Mouse (Mus musculus) lung, postnatal 25 days (tissue): ENCODE measurements around the gene Gm13694.
"Not testable (repeated sequence)": the region's sequence is repeated elsewhere in the genome, so short reads cannot be mapped to it uniquely, and the experiment has no call there.

Experiments used
- DNase-seq: peaks from one replicate; pipeline ENCODE4 v3.0.0; 2022; ENCODE audit warnings: low spot score

Gm13694 gene

DNA sequence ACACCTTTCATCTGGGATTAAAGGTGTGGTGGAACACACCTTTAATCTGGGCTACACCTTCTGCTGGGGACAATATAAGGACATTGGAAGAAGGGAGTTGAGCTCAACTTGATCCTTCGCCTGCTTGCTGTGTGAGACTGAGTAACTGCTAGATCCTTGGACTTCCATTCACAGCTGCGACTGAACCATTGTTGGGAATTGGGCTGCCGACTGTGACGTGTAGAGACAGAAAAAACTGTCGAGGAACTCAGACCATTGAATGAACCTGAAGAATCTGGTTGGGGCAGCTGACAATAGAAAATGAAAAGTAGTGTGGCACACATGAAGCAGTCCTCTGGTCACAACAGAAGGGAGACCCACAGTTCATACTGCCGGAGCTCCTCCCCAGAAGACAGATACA lies at the start of gene Gm13694:
TSS of gene Gm13694 (plus strand) at position 301 of the 400 bp plus-strand sequence.
- not testable (repeated sequence) for DNase-seq

DNA sequence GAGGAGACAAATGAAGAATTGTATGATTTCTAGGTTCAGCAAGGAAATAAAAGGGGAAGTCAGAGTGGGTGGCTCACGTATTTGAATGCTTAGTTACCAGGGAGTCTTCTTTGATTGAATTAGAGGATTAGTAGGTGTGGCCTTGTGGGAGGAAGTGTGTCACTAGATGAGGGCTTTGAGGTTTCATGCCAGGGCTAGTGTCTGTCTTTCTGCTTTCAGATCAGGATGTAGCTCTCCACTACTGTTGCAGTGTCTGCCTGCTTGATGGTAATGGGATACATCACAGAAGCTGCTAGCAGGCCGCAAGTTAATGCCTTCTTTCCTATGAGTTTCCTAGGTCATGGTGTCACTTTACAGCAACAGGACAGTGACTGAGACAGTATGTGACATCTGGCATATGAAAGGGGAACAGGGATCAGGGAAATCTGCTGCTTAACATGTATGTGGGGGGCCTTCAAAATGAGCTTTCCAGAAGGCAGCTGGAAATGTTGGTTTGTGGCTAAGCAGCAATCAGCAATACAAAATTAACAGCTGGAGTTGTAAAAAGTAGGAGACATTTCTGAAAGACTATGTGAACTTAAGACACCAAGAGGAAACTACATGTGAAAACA lies 49.1 kb upstream of the Gm13694 start:
- peak; percentile 2 for DNase-seq

DNA sequence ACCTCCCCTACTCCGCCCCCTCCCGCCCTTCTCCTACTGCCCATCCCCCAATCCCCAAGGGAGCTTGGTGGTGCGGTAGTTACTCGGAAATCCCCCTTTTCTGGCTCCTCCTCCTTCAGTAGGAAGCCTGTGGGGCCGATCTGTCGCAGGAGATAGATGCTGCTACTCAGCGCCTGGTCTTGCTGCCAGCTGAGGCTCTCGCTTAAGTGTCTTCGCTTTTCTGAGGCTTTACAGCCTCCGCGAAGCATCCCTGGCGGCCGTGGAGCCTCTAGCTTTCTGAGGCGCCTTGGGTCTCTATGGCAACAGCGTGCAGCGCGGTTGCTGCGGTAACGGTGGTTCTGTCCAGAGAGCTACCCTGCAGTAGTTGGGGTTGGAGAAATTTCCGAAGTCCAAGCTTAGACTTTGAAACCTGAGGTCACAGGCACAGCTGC lies 37.8 kb upstream of the Gm13694 start, which contains the start of gene Zswim2:
TSS of gene Zswim2 (minus strand) at position 298 of the 431 bp plus-strand sequence.
- DNase-seq = no peak

DNA sequence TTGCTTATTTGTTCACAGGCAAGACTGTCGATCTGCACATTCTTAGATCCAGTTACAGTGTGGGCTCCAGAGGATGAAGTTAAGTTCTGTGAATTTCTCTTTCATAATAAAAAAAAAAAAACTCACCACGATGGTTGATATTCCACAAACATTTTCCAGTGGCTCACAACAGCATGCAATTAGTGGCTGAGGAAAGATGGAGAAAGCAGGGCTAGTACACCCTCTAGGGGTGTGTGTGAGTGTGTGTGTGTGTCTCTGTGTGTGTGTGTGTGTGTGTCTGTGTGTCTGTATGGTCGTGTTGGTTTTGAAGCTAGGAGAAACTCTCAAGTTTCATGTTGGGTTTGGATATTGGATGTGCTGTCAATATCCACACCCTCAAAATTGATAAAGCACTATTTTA lies 37.4 kb upstream of the Gm13694 start:
- no peak for DNase-seq

DNA sequence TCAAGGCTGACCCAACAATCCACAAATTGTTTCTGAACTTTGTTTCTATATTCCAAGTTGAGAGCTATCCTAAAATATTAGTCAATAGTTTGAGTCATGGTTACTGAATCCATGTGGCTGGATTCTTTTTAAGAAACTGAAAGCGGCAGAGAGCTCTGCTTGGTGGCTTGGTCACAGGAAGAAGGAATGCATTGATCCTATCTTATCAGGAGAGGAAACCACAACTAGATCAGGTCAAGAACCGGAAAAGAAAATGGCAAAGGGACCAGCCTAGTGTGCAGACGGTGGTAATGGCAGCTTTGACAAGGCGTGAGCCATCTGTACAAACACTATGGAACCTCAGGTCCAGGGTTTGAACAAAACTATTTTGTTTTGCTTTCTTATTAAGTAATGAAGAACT lies 36.9 kb upstream of the Gm13694 start:
- DNase-seq = no peak

DNA sequence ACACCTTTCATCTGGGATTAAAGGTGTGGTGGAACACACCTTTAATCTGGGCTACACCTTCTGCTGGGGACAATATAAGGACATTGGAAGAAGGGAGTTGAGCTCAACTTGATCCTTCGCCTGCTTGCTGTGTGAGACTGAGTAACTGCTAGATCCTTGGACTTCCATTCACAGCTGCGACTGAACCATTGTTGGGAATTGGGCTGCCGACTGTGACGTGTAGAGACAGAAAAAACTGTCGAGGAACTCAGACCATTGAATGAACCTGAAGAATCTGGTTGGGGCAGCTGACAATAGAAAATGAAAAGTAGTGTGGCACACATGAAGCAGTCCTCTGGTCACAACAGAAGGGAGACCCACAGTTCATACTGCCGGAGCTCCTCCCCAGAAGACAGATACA lies 23.3 kb upstream of the Gm13694 start, which contains the start of gene Gm13698:
TSS of gene Gm13698 (plus strand) at position 301 of the 400 bp plus-strand sequence.
- not testable (repeated sequence) for DNase-seq

DNA sequence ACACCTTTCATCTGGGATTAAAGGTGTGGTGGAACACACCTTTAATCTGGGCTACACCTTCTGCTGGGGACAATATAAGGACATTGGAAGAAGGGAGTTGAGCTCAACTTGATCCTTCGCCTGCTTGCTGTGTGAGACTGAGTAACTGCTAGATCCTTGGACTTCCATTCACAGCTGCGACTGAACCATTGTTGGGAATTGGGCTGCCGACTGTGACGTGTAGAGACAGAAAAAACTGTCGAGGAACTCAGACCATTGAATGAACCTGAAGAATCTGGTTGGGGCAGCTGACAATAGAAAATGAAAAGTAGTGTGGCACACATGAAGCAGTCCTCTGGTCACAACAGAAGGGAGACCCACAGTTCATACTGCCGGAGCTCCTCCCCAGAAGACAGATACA lies 17.5 kb upstream of the Gm13694 start, which contains the start of gene Gm13693:
TSS of gene Gm13693 (plus strand) at position 301 of the 400 bp plus-strand sequence.
- DNase-seq = not testable (repeated sequence)

DNA sequence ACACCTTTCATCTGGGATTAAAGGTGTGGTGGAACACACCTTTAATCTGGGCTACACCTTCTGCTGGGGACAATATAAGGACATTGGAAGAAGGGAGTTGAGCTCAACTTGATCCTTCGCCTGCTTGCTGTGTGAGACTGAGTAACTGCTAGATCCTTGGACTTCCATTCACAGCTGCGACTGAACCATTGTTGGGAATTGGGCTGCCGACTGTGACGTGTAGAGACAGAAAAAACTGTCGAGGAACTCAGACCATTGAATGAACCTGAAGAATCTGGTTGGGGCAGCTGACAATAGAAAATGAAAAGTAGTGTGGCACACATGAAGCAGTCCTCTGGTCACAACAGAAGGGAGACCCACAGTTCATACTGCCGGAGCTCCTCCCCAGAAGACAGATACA lies 11.7 kb upstream of the Gm13694 start, which contains the start of gene Gm13695:
TSS of gene Gm13695 (plus strand) at position 301 of the 400 bp plus-strand sequence.
- DNase-seq = not testable (repeated sequence)

DNA sequence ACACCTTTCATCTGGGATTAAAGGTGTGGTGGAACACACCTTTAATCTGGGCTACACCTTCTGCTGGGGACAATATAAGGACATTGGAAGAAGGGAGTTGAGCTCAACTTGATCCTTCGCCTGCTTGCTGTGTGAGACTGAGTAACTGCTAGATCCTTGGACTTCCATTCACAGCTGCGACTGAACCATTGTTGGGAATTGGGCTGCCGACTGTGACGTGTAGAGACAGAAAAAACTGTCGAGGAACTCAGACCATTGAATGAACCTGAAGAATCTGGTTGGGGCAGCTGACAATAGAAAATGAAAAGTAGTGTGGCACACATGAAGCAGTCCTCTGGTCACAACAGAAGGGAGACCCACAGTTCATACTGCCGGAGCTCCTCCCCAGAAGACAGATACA lies 5.9 kb upstream of the Gm13694 start, which contains the start of gene Gm13696:
TSS of gene Gm13696 (plus strand) at position 301 of the 400 bp plus-strand sequence.
- DNase-seq = not testable (repeated sequence)

DNA sequence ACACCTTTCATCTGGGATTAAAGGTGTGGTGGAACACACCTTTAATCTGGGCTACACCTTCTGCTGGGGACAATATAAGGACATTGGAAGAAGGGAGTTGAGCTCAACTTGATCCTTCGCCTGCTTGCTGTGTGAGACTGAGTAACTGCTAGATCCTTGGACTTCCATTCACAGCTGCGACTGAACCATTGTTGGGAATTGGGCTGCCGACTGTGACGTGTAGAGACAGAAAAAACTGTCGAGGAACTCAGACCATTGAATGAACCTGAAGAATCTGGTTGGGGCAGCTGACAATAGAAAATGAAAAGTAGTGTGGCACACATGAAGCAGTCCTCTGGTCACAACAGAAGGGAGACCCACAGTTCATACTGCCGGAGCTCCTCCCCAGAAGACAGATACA lies 5.7 kb downstream of the Gm13694 start, which contains the start of gene Gm13697:
TSS of gene Gm13697 (plus strand) at position 301 of the 400 bp plus-strand sequence.
- not testable (repeated sequence) for DNase-seq

DNA sequence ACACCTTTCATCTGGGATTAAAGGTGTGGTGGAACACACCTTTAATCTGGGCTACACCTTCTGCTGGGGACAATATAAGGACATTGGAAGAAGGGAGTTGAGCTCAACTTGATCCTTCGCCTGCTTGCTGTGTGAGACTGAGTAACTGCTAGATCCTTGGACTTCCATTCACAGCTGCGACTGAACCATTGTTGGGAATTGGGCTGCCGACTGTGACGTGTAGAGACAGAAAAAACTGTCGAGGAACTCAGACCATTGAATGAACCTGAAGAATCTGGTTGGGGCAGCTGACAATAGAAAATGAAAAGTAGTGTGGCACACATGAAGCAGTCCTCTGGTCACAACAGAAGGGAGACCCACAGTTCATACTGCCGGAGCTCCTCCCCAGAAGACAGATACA lies 11.5 kb downstream of the Gm13694 start, which contains the start of gene Gm13691:
TSS of gene Gm13691 (plus strand) at position 301 of the 400 bp plus-strand sequence.
- not testable (repeated sequence) for DNase-seq

DNA sequence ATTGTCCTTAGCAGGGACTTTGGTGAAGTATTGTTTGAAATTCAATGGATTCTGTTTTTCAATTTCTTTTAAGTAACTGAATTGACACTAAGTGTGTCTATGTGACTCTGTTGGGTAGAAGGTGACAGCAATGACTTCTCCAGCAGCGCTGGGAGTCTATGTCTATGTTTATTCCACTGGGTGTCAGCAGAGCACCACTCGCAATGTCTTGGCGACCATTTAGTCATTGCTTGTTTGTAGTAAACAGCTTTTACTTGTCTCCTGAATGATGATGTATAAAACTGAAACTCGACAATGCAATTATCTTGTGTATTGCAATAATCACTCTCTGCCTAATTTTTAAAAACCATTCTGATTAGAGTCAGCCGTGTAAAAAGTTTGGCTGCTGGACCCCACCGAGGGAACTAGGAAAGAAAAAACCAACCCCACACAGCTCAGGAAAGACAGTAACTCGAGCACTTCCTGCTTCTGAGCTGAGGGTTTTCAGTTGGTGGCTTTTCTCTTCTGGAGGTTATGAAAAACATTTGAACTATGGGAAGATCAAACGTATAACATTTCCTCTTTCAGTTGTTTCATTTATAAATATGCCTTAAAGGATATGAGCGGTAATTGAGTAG lies 15.0 kb downstream of the Gm13694 start:
- DNase-seq = peak; percentile 24

DNA sequence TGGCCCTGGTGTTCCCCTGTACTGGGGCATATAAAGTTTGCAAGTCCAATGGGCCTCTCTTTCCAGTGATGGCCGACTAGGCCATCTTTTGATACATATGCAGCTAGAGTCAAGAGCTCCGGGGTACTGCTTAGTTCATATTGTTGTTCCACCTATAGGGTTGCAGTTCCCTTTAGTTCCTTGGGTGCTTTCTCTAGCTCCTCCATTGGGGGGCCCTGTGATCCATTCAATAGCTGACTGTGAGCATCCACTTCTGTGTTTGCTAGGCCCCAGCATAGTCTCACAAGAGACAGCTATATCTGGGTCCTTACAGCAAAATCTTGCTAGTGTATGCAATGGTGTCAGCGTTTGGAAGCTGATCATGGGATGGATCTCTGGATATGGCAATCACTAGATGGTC lies 15.8 kb downstream of the Gm13694 start:
- not testable (repeated sequence) for DNase-seq

DNA sequence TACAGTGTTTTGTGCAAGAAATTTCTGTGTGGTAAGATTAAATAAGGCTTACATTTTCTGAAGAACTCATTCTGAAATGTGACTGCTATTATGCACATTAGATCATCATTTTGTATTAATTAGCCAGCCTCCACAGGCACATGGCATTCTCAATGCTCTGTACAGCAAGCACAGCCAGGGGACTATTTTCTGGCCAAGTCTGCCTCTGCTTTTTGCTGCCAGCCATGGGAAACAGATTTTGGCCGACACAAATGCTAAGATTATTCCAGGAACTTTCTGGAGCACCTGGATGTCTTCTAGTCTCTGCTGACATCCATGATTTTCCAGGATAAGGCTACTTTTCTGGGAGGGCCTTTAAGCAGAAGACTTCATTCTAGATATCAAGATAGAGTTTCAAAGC lies 30.2 kb downstream of the Gm13694 start:
- DNase-seq = no peak

DNA sequence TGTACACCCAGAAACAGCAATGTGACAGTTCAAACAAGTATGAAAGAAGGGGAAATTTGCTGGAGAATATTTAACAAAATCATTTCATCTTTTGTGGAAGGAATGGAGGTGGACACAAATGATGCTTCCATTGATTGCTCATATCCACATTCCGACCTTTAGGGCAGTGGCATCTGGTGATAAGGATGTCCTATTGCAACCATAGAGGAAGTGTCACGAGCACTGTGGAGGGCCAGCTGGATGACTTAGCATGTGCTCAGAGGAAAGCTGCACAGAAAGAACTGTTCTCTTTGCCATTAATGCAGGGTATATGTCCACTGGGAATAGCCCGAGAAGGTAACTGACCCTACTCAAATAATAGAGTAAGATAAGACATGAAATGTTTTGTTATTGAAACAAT lies 31.1 kb downstream of the Gm13694 start:
- DNase-seq = no peak

DNA sequence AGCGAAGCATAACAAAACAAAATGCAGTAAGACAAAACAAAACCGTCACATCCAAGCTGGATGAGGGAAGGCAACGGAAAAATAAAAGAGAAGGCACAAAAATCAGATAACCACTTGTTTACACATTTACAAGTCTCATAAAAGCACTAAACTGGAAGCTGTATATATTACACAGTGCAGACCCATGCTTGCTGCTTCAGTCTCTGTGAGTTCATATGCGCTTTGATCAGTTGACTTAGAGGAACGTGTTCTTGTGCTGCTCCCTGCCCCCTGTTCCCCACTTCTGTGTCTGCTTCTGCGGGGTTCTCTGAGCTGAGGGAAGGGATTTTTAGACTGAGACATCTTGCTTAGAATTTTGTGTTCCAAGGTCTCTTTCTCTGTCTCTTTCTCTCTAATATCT lies 35.8 kb downstream of the Gm13694 start:
- no peak for DNase-seq

DNA sequence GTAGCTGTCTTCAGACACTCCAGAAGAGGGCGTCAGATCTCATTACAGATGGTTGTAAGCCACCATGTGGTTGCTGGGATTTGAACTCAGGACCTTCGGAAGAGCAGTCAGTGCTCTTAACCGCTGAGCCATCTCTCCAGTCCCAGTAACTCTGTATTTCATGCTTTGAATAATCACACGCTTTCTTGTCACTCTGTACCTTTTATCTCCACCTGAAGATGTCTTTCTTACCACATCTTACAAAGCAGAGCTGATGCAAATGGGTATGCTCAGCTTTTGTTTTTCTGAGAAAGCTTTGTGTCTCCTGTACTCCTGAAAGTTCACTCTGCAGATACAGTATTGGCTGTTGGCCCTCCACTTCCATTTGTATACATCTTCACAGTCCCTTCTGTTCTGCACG lies 37.6 kb downstream of the Gm13694 start:
- not testable (repeated sequence) for DNase-seq

DNA sequence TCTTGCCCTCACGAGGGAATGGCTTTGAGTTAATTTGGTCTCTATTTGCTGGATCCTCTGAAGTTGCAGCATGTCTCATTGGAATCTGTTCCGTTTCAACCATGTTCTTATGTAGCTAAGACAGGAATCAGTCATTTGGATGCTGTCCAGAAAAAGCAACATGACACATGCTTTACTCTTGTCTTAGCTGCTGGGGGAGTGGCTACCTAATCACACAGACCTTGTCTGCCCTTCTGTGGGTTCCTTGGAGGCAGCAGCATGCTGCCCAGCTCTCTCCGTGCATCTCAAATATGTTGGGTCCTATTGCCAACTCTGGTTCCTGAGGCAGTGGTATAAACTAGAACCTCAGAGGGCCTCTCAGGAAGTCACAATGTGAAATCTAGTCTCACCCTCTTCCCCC lies 39.6 kb downstream of the Gm13694 start:
- no peak for DNase-seq

DNA sequence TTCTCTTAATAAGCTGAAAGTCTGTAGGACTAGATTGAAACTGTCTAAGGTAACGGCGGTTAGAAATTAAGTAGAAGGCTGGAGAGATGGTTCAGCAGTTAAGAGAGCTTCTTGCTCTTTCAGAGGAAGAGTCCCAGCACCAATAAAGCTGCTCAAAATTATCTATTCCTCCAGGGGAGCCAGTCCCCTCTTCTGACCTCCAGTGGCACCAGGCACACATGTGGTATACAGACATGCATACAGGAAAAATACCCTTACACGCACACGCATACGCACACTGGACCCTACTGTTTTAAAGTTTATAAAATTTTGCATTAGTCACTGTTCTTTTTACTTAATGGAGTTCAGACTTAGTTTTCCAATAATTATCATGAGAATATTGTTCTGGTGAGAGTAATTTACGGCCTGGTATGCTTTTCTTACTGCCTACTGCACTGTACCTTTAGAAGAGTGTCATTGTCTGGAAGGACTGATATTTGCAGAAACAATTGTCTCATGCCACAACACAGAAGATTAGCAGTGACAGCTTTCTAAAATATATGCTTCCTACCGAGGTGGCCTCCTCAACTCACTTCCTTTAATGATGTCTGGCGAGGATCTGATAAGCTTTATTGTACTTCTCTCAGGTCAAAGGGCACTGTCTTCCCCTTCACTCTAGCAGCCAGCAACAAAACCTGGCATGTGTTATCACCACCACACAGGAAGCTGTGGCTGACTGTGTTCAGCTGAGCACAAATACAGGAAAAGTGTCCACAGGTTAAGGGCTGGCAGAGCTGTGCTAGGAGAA lies 41.0 kb downstream of the Gm13694 start:
- peak; percentile 72 for DNase-seq

DNA sequence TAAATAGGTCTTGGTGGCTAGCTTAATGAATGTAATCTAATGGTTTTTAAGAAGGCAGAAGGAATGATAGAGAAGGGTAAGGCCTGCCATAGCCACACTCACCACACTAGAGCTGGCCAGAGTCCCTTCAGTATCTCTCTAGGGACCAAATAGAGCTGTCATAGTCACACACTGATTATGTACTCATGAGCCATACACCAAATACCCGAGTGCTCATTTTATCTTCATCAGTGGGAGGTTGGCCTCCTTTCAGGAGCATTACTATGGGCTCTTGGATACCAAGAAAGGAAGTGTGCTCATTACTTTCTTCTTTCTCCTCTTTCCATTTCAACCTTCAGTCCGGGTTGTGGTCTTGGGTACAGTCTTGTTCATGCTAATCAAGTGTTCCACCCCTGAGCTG lies 43.2 kb downstream of the Gm13694 start:
- DNase-seq = no peak

DNA sequence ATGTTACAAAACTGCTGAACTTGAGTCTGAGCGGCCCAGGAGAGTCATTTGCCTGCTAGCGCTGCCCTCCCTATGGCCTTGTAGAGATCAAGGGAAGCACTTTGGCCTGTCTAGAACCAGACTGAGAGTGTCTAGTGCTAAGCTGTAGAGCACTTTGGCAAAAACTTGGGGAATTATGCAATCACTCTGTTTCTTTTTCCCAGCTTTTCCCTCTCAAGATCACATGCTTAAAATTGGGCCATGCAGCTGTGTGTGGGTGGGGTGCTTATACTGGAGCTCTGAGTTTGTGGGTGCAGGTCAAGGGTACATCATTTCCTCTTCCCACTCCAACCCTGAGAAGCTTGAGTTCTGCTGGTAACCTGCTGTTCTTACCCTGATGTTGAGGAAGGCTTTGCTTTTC lies 44.2 kb downstream of the Gm13694 start:
- peak; percentile 75 for DNase-seq

DNA sequence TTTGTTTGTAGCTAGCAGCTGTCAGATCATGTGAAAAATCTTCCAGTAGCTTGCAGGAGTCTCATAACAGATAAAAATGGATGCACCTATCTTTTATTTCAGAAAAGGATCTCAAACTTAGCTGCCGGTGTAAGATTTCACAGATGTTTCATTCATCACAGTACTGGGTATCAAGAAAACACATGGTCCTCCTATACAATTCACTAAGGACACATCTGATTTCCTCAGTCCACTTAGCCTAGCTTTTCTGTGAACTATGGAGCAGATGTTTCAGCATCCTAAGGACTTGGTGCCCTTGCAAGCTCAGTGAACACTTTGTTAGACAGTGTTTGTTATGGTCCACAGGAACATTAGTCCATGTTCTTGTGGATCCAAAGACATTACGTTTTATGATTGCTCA lies 44.6 kb downstream of the Gm13694 start:
- DNase-seq = no peak
